27 mouse cellular contexts compared by ENCODE assay signal in the genomic region with DNA sequence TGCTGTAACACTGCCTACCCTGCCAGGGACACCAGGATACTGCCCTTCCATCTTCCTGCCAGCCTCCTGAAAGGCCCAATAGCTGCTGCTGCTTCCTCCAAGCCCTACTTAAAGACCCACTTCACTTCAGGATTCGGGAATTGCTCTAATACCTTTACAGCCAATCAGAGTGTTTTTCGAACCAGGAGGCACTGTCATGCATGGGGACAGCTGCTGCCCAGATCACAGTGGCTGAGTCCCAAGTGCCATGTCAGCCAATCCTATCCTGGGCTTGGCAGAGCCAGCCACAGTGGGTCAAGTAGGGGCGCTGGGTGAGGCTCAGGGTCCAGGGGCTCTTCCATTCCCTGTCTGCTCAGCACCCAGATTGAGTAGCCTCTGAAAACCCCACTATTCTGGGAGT. TPM values are rescaled to one million over a fixed set of nuclear protein-coding genes. Genes with fewer than 3 reads are reported as not detected.
DNase-seq lines count a peak whose midpoint lies in the region; ATAC-seq and TF ChIP-seq lines count a peak whose summit lies in the region.
"Had no signal": no experiment of that assay in that cellular context is flagged by ENCODE, and none has a peak within 500 bp of the region (broad histone marks: within the 10 kb centered on the region; RNA-seq: fewer than 3 reads in every experiment).

No protein-coding gene starts in this region.

- ATAC-seq in stomach, embryonic 15.5 days (ENCODE audit: insufficient read depth, low FRiP score, low read depth): no peak
- no peak for ATAC-seq in stomach, postnatal 0 days (ENCODE audit: low FRiP score, low TSS enrichment)
- ATAC-seq: forebrain, postnatal 0 days had no signal

- H3K9me3 ChIP-seq in heart, embryonic 10.5 days: no peaks in the 10 kb centered on the region
- H3K9me3 ChIP-seq in stomach, embryonic 15.5 days: no peaks in the 10 kb centered on the region
- H3K9me3 ChIP-seq in stomach, postnatal 0 days (ENCODE audit: control insufficient read depth, low read length): no peaks in the 10 kb centered on the region
- H3K9me3 ChIP-seq in limb, embryonic 10.5 days (replicated peaks): no peaks in the 10 kb centered on the region
- H3K9me3 ChIP-seq: embryonic facial prominence, embryonic 15.5 days; forebrain, embryonic 12.5 days; hindbrain, embryonic 12.5 days; limb, embryonic 12.5 days; lung, embryonic 15.5 days; midbrain, embryonic 12.5 days; neural tube, embryonic 13.5 days had no signal

- H3K27ac ChIP-seq in heart, embryonic 10.5 days: peak overlapping the region; percentile 81
- peak overlapping the region; percentile 35 for H3K27ac ChIP-seq in stomach, embryonic 15.5 days
- H3K27ac ChIP-seq in stomach, postnatal 0 days (replicated peaks): no peak overlapping the region
- peak overlapping the region; percentile 10; the same call in 1 of the 2 replicates for H3K27ac ChIP-seq in limb, embryonic 10.5 days
- H3K27ac ChIP-seq: embryonic facial prominence, embryonic 15.5 days; forebrain, embryonic 12.5 days; hindbrain, embryonic 12.5 days; limb, embryonic 12.5 days; lung, embryonic 15.5 days; midbrain, embryonic 12.5 days; neural tube, embryonic 13.5 days had no signal

- TF ChIP-seq CTCF in stomach, postnatal 0 days (IDR thresholded peaks at IDR 0.05; ENCODE audit: low read depth): no peak

- H3K36me3 ChIP-seq in heart, embryonic 10.5 days: peaks cover 11% of the 10 kb centered on the region; the same call in 1 of the 2 replicates
- peaks cover 24% of the 10 kb centered on the region for H3K36me3 ChIP-seq in stomach, embryonic 15.5 days
- peaks cover 5% of the 10 kb centered on the region; the same call in 1 of the 2 replicates for H3K36me3 ChIP-seq in stomach, postnatal 0 days (ENCODE audit: control insufficient read depth, insufficient read depth, low read length)
- H3K36me3 ChIP-seq in limb, embryonic 10.5 days: no peaks in the 10 kb centered on the region
- H3K36me3 ChIP-seq: forebrain, embryonic 12.5 days; hindbrain, embryonic 12.5 days; midbrain, embryonic 12.5 days; neural tube, embryonic 13.5 days had no signal

- no peak for TF ChIP-seq EP300 in stomach, postnatal 0 days (optimal IDR thresholded peaks at IDR 0.05)

- H3K9ac ChIP-seq in stomach, embryonic 15.5 days: no peak overlapping the region
- no peak overlapping the region for H3K9ac ChIP-seq in stomach, postnatal 0 days (ENCODE audit: low read length)
- H3K9ac ChIP-seq: embryonic facial prominence, embryonic 15.5 days; forebrain, embryonic 12.5 days; forebrain, postnatal 0 days; hindbrain, embryonic 12.5 days; limb, embryonic 12.5 days; lung, embryonic 15.5 days; midbrain, embryonic 12.5 days; neural tube, embryonic 13.5 days had no signal

- no peaks in the 10 kb centered on the region for H3K27me3 ChIP-seq in heart, embryonic 10.5 days (ENCODE audit: insufficient read depth, poor library complexity, severe bottlenecking)
- no peaks in the 10 kb centered on the region for H3K27me3 ChIP-seq in stomach, embryonic 15.5 days (replicated peaks)
- H3K27me3 ChIP-seq in stomach, postnatal 0 days (ENCODE audit: control insufficient read depth, insufficient read depth, low read length): no peaks in the 10 kb centered on the region
- H3K27me3 ChIP-seq in limb, embryonic 10.5 days (ENCODE audit: low read depth, poor library complexity, severe bottlenecking): no peaks in the 10 kb centered on the region
- H3K27me3 ChIP-seq: embryonic facial prominence, embryonic 15.5 days; forebrain, embryonic 12.5 days; hindbrain, embryonic 12.5 days; limb, embryonic 12.5 days; lung, embryonic 15.5 days; midbrain, embryonic 12.5 days; neural tube, embryonic 13.5 days had no signal

- no peak overlapping the region for H3K4me3 ChIP-seq in heart, embryonic 10.5 days
- no peak overlapping the region for H3K4me3 ChIP-seq in stomach, embryonic 15.5 days (replicated peaks)
- H3K4me3 ChIP-seq in stomach, postnatal 0 days (ENCODE audit: low read depth, low read length): no peak overlapping the region
- H3K4me3 ChIP-seq in limb, embryonic 10.5 days: no peak overlapping the region
- H3K4me3 ChIP-seq: embryonic facial prominence, embryonic 15.5 days; forebrain, embryonic 12.5 days; hindbrain, embryonic 12.5 days; limb, embryonic 12.5 days; lung, embryonic 15.5 days; midbrain, embryonic 12.5 days; neural tube, embryonic 13.5 days had no signal

- no peak for DNase-seq in heart, embryonic 10.5 days (ENCODE audit: low spot score)
- no peak for DNase-seq in heart, postnatal 4 days
- no peak for DNase-seq in stomach, postnatal 0 days (ENCODE audit: low spot score)
- no peak for DNase-seq in limb, embryonic 10.5 days (ENCODE audit: low spot score)
- no peak for DNase-seq in thymus, adult 18-20 months
- DNase-seq in B cell, adult 2 months: no peak
- DNase-seq: adrenal gland, postnatal 25 days; cerebellum, adult 2 months; cerebellum, postnatal 14 days; forebrain, postnatal 0 days; kidney, adult 11 months; kidney, postnatal 14 days; layer of hippocampus, adult 9-11 months; lung, postnatal 36 days; right cerebral cortex, postnatal 4 days had no signal

- peaks cover 41% of the 10 kb centered on the region for H3K4me1 ChIP-seq in heart, embryonic 10.5 days
- peaks cover 15% of the 10 kb centered on the region; the same call in 1 of the 2 replicates for H3K4me1 ChIP-seq in stomach, embryonic 15.5 days
- H3K4me1 ChIP-seq in stomach, postnatal 0 days (replicated peaks; ENCODE audit: control insufficient read depth, insufficient read depth): no peaks in the 10 kb centered on the region
- peaks cover 38% of the 10 kb centered on the region for H3K4me1 ChIP-seq in limb, embryonic 10.5 days
- H3K4me1 ChIP-seq: forebrain, embryonic 12.5 days; hindbrain, embryonic 12.5 days; midbrain, embryonic 12.5 days; neural tube, embryonic 13.5 days had no signal

- no peak overlapping the region for H3K4me2 ChIP-seq in stomach, embryonic 15.5 days
- H3K4me2 ChIP-seq in stomach, postnatal 0 days (replicated peaks; ENCODE audit: low read depth): no peak overlapping the region
- H3K4me2 ChIP-seq: embryonic facial prominence, embryonic 15.5 days; forebrain, embryonic 12.5 days; hindbrain, embryonic 12.5 days; limb, embryonic 12.5 days; liver, embryonic 11.5 days; lung, embryonic 15.5 days; midbrain, embryonic 12.5 days; neural tube, embryonic 13.5 days had no signal

- WGBS in heart, embryonic 10.5 days: 81% methylated on average over 3 of the region's 3 CpGs
- WGBS in stomach, embryonic 15.5 days: 76% methylated on average over 3 of the region's 3 CpGs
- WGBS in stomach, postnatal 0 days: 78% methylated on average over 3 of the region's 3 CpGs
- 80% methylated on average over 3 of the region's 3 CpGs for WGBS in limb, embryonic 10.5 days

RNA-seq across cellular contexts. Expression of a gene that starts 2.5 kb away (rescaled TPM):
- polyA plus RNA-seq in heart, embryonic 10.5 days (2016; fragmentation: Nextera tagmentation; extraction: Ambion mirVana): 9.5 and 10.4 TPM in 2 replicates
- total RNA-seq in heart, postnatal 4 days (2021): 10 to 100 TPM in 1 of 2 experiments, under 1 TPM in 1; 0.98 to 10.9 TPM
- 4.6 and 11.8 TPM in 2 replicates for polyA plus RNA-seq in stomach, embryonic 15.5 days (2015; fragmentation: Nextera tagmentation; extraction: Ambion mirVana)
- 8.0 and 11.7 TPM in 2 replicates for polyA plus RNA-seq in stomach, postnatal 0 days (2015; fragmentation: Nextera tagmentation; extraction: Ambion mirVana)
- 1.6 and 1.7 TPM in 2 replicates for polyA plus RNA-seq in limb, embryonic 10.5 days (2016; fragmentation: Nextera tagmentation; extraction: Ambion mirVana)
- total RNA-seq: adrenal gland, postnatal 25 days; granulocyte monocyte progenitor cell, adult 5-6 weeks; left cerebral cortex, postnatal 10 days had no signal

RNA-seq across cellular contexts. Expression of a gene that starts 35.5 kb away (rescaled TPM):
- 32.0 and 36.9 TPM in 2 replicates for polyA plus RNA-seq in heart, embryonic 10.5 days (2016; fragmentation: Nextera tagmentation; extraction: Ambion mirVana)
- total RNA-seq in heart, postnatal 4 days (2021): 100 to 1,000 TPM in 1 of 2 experiments, 10 to 100 TPM in 1; 93.3 to 108 TPM
- polyA plus RNA-seq in stomach, embryonic 15.5 days (2015; fragmentation: Nextera tagmentation; extraction: Ambion mirVana): 196 and 211 TPM in 2 replicates
- 107 and 110 TPM in 2 replicates for polyA plus RNA-seq in stomach, postnatal 0 days (2015; fragmentation: Nextera tagmentation; extraction: Ambion mirVana)
- polyA plus RNA-seq in limb, embryonic 10.5 days (2016; fragmentation: Nextera tagmentation; extraction: Ambion mirVana): 28.7 and 31.1 TPM in 2 replicates

RNA-seq across cellular contexts. Expression of a gene that starts 36.3 kb away (rescaled TPM):
- polyA plus RNA-seq in heart, embryonic 10.5 days (2016; fragmentation: Nextera tagmentation; extraction: Ambion mirVana): 17.1 and 25.1 TPM in 2 replicates
- 1 to 10 TPM; 3.7 to 6.4 TPM for total RNA-seq in heart, postnatal 4 days (2021)
- 21.9 and 26.2 TPM in 2 replicates for polyA plus RNA-seq in stomach, embryonic 15.5 days (2015; fragmentation: Nextera tagmentation; extraction: Ambion mirVana)
- polyA plus RNA-seq in stomach, postnatal 0 days (2015; fragmentation: Nextera tagmentation; extraction: Ambion mirVana): 17.7 and 19.4 TPM in 2 replicates
- polyA plus RNA-seq in limb, embryonic 10.5 days (2016; fragmentation: Nextera tagmentation; extraction: Ambion mirVana): 25.9 and 33.7 TPM in 2 replicates

RNA-seq across cellular contexts. Expression of a gene that starts 54.5 kb away (rescaled TPM):
- 51.9 and 56.4 TPM in 2 replicates for polyA plus RNA-seq in heart, embryonic 10.5 days (2016; fragmentation: Nextera tagmentation; extraction: Ambion mirVana)
- total RNA-seq in heart, postnatal 4 days (2021): 10 to 100 TPM in 1 of 2 experiments, 1 to 10 TPM in 1; 6.6 to 16.4 TPM
- polyA plus RNA-seq in stomach, embryonic 15.5 days (2015; fragmentation: Nextera tagmentation; extraction: Ambion mirVana): 10.4 and 13.3 TPM in 2 replicates
- 19.1 and 19.6 TPM in 2 replicates for polyA plus RNA-seq in stomach, postnatal 0 days (2015; fragmentation: Nextera tagmentation; extraction: Ambion mirVana)
- 2.4 and 3.6 TPM in 2 replicates for polyA plus RNA-seq in limb, embryonic 10.5 days (2016; fragmentation: Nextera tagmentation; extraction: Ambion mirVana)
- total RNA-seq: adrenal gland, postnatal 25 days; midbrain, postnatal 0 days had no signal
